Mouse (Mus musculus) left cerebral cortex, postnatal 25 days (tissue): ENCODE measurements at regions not wholly inside any gene's neighbourhood (a gene's known extent, or its start where the extent isn't known, plus 50 kb on each side); places are given as distances from the start of the nearest gene placed in this dataset.

ENCODE experiments used
- DNase-seq, 2 experiments: peaks; one replicate each; pipeline ENCODE4 v3.0.0; 2022; ENCODE audit warnings: low spot score in 2 of 2, mixed read lengths in 1 of 2
- intact Hi-C: fragments of 180-260 bp; cut with DNase I; formaldehyde crosslinking; loops from one replicate; pipeline ENCODE4 v1.15.1; 2025

GRCm38 (mm10) chr10:124603061-124603460, 786.2 kb downstream of the Slc16a7 start:
- intact Hi-C loops = no loop called here
- DNase-seq = peak; percentile 3 to 56

- peak; percentile 48 to 57 for DNase-seq
- intact Hi-C loops = no loop called here
Observed at GRCm38 (mm10) chr10:124570746-124571145, 818.5 kb downstream of the Slc16a7 start.

GRCm38 (mm10) chr10:124563626-124564025, 825.6 kb downstream of the Slc16a7 start:
- intact Hi-C loops = no loop called here
- no peak for DNase-seq

GRCm38 (mm10) chr10:124528175-124528574, 861.1 kb downstream of the Slc16a7 start:
- intact Hi-C loops = no loop called here
- DNase-seq = no peak
